Mouse (Mus musculus): ENCODE data around the gene Scrn1. TPM values are rescaled to one million over a fixed set of nuclear protein-coding genes. Genes with fewer than 3 reads are reported as not detected.

Scrn1 gene
- polyA plus RNA-seq, 1 experiment: 25.5 TPM

DNA sequence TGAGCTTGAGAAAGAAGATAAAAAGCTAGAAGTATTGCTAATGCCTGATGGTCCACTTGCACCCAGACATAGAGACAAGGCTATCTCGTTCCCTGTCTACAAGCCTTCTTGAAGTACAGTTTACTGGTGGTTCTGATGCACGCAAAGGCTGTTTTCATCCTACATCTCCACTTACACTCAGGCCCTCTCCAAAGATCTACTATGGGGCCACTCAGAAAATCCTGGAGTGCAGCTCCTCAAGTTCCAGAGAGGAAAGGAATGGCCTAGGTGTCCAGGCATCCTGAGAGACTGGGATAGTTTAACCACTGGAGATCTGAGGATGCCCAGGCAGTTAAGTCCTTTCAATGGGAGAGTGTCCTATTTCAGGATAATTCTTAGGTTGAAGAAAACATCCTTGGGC, 24.4 kb upstream of the Scrn1 start:
- Histone ChIP-seq H3ac (ENCODE audit: control insufficient read depth, insufficient read length) (no peak overlapping the region), H3K4me3 (no peak overlapping the region), H3K79me2 (ENCODE audit: control insufficient read depth, insufficient read depth) (no peaks in the 10 kb centered on the region), H3K36me3 (ENCODE audit: control insufficient read depth, insufficient read depth) (no peaks in the 10 kb centered on the region), H3K4me2 (ENCODE audit: low read depth) (no peak overlapping the region), H3K27me3 (ENCODE audit: control insufficient read depth, insufficient read depth, insufficient read length) (no peaks in the 10 kb centered on the region)
- no peak for TF ChIP-seq USF1 (IDR thresholded peaks at IDR 0.05; ENCODE audit: low read depth)
- TF ChIP-seq MYOG (IDR thresholded peaks at IDR 0.05; ENCODE audit: control insufficient read depth in 1 of 3, insufficient read depth in 1 of 3, insufficient read length in 2 of 3, low read depth in 2 of 3): no peak
- no peak for TF ChIP-seq SRF (IDR thresholded peaks at IDR 0.05; ENCODE audit: control insufficient read depth, insufficient read length, low read depth)
- no peak for TF ChIP-seq CEBPB (IDR thresholded peaks at IDR 0.05; ENCODE audit: insufficient read depth, poor library complexity, severe bottlenecking)
- no peak for TF ChIP-seq REST (IDR thresholded peaks at IDR 0.05; ENCODE audit: insufficient read depth, insufficient read length)
- no peak for TF ChIP-seq E2F4 (IDR thresholded peaks at IDR 0.05; ENCODE audit: insufficient read depth)
- no peak for TF ChIP-seq POLR2AphosphoS2 (IDR thresholded peaks at IDR 0.05; ENCODE audit: insufficient read length, low read depth)

DNA sequence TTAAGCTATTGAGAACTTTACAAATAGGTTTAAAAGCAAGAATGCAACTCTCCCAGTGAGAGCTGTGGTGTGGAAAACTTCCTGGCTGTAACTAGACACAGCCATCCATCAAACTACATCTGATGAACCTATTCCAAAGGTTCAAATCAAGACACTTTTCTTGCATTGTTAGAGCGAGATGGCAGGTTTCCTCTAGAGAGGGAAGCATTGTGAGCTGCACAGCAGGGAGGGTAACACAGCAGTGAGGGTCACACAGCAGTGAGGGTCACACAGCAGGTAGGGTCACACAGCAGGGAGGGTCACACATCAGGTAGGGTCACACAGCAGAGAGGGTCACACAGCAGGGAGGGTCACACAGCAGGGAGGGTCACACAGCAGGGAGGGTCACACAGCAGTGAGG, 21.9 kb upstream of the Scrn1 start:
- no peak overlapping the region for H3K4me3 ChIP-seq
- TF ChIP-seq E2F4 (IDR thresholded peaks at IDR 0.05; ENCODE audit: insufficient read depth): no peak
- no peak for TF ChIP-seq USF1 (IDR thresholded peaks at IDR 0.05; ENCODE audit: low read depth)
- no peak for TF ChIP-seq TCF3 (IDR thresholded peaks at IDR 0.05; ENCODE audit: insufficient read length, low read depth)
- TF ChIP-seq POLR2AphosphoS2 (IDR thresholded peaks at IDR 0.05; ENCODE audit: insufficient read length, low read depth): no peak
- no peak for TF ChIP-seq MAX (IDR thresholded peaks at IDR 0.05; ENCODE audit: low read depth)
- TF ChIP-seq MYOD1 (IDR thresholded peaks at IDR 0.05; ENCODE audit: control insufficient read depth in 1 of 3, insufficient read length in 2 of 3, low read depth in 2 of 3): no peak
- no peaks in the 10 kb centered on the region for H3K36me3 ChIP-seq (ENCODE audit: control insufficient read depth, insufficient read depth)
- no peak overlapping the region for H3ac ChIP-seq (ENCODE audit: control insufficient read depth, insufficient read length)
- H3K4me2 ChIP-seq (ENCODE audit: low read depth): no peak overlapping the region
- H3K79me2 ChIP-seq (ENCODE audit: control insufficient read depth, insufficient read depth): no peaks in the 10 kb centered on the region
- no peaks in the 10 kb centered on the region for H3K27me3 ChIP-seq (ENCODE audit: control insufficient read depth, insufficient read depth, insufficient read length)

DNA sequence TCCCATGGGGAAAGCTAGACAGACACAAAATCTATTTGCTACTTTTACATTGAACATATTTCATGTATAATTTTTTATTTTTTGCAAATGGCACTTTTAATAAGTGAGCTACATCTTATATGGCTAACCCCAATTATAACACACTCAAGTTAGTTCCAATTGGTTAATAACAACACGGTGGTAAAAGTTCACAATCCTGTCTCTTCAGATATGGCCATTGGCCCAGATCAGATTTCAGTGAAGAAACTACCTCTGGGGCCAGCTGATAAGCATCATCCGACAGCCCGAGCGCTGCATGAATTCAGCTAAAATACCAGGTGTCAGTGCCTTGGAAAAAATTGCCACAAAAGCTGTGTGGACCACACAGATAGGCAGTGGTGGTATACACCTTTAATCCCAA, 21.4 kb upstream of the Scrn1 start:
- H3ac ChIP-seq (ENCODE audit: control insufficient read depth, insufficient read length): no peak overlapping the region
- no peak overlapping the region for H3K4me2 ChIP-seq (ENCODE audit: low read depth)
- H3K4me3 ChIP-seq: no peak overlapping the region
- TF ChIP-seq E2F4 (IDR thresholded peaks at IDR 0.05; ENCODE audit: insufficient read depth): no peak
- TF ChIP-seq POLR2AphosphoS2 (IDR thresholded peaks at IDR 0.05; ENCODE audit: insufficient read length, low read depth): no peak
- no peak for TF ChIP-seq MYOD1 (IDR thresholded peaks at IDR 0.05; ENCODE audit: control insufficient read depth in 1 of 3, insufficient read length in 2 of 3, low read depth in 2 of 3)
- TF ChIP-seq POLR2A (IDR thresholded peaks at IDR 0.05; ENCODE audit: insufficient read length, low read depth): no peak
- no peak for TF ChIP-seq MYOG (IDR thresholded peaks at IDR 0.05; ENCODE audit: control insufficient read depth in 1 of 3, insufficient read depth in 1 of 3, insufficient read length in 2 of 3, low read depth in 2 of 3)
- TF ChIP-seq MAX (IDR thresholded peaks at IDR 0.05; ENCODE audit: low read depth): no peak
- TF ChIP-seq TCF3 (IDR thresholded peaks at IDR 0.05; ENCODE audit: insufficient read length, low read depth): no peak
- no peak for TF ChIP-seq REST (IDR thresholded peaks at IDR 0.05; ENCODE audit: insufficient read depth, insufficient read length)
- no peak for TF ChIP-seq CEBPB (IDR thresholded peaks at IDR 0.05; ENCODE audit: insufficient read depth, poor library complexity, severe bottlenecking)
- TF ChIP-seq SRF (IDR thresholded peaks at IDR 0.05; ENCODE audit: control insufficient read depth, insufficient read length, low read depth): no peak
- TF ChIP-seq USF1 (IDR thresholded peaks at IDR 0.05; ENCODE audit: low read depth): no peak
- no peak for TF ChIP-seq TCF12 (IDR thresholded peaks at IDR 0.05; ENCODE audit: insufficient read depth, poor library complexity, severe bottlenecking)
- no peaks in the 10 kb centered on the region for H3K79me2 ChIP-seq (ENCODE audit: control insufficient read depth, insufficient read depth)
- no peaks in the 10 kb centered on the region for H3K36me3 ChIP-seq (ENCODE audit: control insufficient read depth, insufficient read depth)
- H3K27me3 ChIP-seq (ENCODE audit: control insufficient read depth, insufficient read depth, insufficient read length): no peaks in the 10 kb centered on the region

DNA sequence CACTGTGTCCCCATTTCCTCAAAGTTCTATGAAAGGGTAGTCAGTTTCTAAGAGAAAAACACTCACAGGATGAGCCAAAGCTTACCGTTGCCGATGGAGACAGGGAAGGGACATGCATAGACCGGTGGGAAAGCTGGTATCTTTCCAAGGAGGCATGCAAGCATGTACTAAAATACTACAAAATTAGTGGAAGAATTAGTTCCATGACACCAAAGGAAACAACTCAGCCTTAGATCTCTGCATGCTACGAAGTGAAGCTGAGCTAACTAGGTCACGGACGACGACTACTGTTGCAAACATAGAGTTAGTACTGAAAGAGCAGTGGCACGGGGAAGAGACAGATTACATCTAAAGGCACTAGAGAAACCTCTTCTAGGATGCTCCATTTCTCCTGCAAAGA, 20.6 kb upstream of the Scrn1 start:
- Histone ChIP-seq H3K36me3 (ENCODE audit: control insufficient read depth, insufficient read depth) (no peaks in the 10 kb centered on the region), H3K4me2 (ENCODE audit: low read depth) (no peak overlapping the region), H3K79me2 (ENCODE audit: control insufficient read depth, insufficient read depth) (no peaks in the 10 kb centered on the region), H3ac (ENCODE audit: control insufficient read depth, insufficient read length) (no peak overlapping the region), H3K4me3 (no peak overlapping the region), H3K27me3 (ENCODE audit: control insufficient read depth, insufficient read depth, insufficient read length) (no peaks in the 10 kb centered on the region)
- TF ChIP-seq SRF (IDR thresholded peaks at IDR 0.05; ENCODE audit: control insufficient read depth, insufficient read length, low read depth) (no peak), TCF3 (IDR thresholded peaks at IDR 0.05; ENCODE audit: insufficient read length, low read depth) (no peak)

DNA sequence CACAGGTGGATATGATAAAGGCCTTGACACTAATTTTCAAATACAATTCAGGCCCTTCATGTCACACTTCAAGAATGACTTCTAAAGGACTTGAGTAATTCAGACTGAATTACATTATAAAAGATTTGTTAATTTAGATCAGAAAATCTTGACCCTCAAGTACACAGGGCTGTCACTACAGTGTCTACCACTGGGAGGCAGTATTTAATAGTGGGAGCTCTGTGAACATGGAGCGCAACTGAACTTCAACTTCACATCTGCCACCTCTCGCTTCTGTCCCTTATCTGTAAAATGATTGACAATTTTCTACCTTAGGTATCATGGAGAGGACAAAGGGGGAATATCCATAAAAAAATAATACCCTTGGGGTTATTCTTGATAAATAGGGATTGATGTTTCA, 19.9 kb upstream of the Scrn1 start:
- no peak overlapping the region for H3K4me2 ChIP-seq (ENCODE audit: low read depth)
- H3ac ChIP-seq (ENCODE audit: control insufficient read depth, insufficient read length): no peak overlapping the region
- TF ChIP-seq CEBPB (IDR thresholded peaks at IDR 0.05; ENCODE audit: insufficient read depth, poor library complexity, severe bottlenecking) (no peak), MYOG (IDR thresholded peaks at IDR 0.05; ENCODE audit: control insufficient read depth in 1 of 3, insufficient read depth in 1 of 3, insufficient read length in 2 of 3, low read depth in 2 of 3) (no peak), E2F4 (IDR thresholded peaks at IDR 0.05; ENCODE audit: insufficient read depth) (no peak), POLR2AphosphoS2 (IDR thresholded peaks at IDR 0.05; ENCODE audit: insufficient read length, low read depth) (no peak), REST (IDR thresholded peaks at IDR 0.05; ENCODE audit: insufficient read depth, insufficient read length) (no peak), MYOD1 (IDR thresholded peaks at IDR 0.05; ENCODE audit: control insufficient read depth in 1 of 3, insufficient read length in 2 of 3, low read depth in 2 of 3) (no peak), TCF3 (IDR thresholded peaks at IDR 0.05; ENCODE audit: insufficient read length, low read depth) (no peak), USF1 (IDR thresholded peaks at IDR 0.05; ENCODE audit: low read depth) (no peak), MAX (IDR thresholded peaks at IDR 0.05; ENCODE audit: low read depth) (no peak), TCF12 (IDR thresholded peaks at IDR 0.05; ENCODE audit: insufficient read depth, poor library complexity, severe bottlenecking) (no peak), SRF (IDR thresholded peaks at IDR 0.05; ENCODE audit: control insufficient read depth, insufficient read length, low read depth) (no peak), POLR2A (IDR thresholded peaks at IDR 0.05; ENCODE audit: insufficient read length, low read depth) (no peak)
- H3K79me2 ChIP-seq (ENCODE audit: control insufficient read depth, insufficient read depth): no peaks in the 10 kb centered on the region
- H3K4me3 ChIP-seq: no peak overlapping the region
- no peaks in the 10 kb centered on the region for H3K36me3 ChIP-seq (ENCODE audit: control insufficient read depth, insufficient read depth)
- no peaks in the 10 kb centered on the region for H3K27me3 ChIP-seq (ENCODE audit: control insufficient read depth, insufficient read depth, insufficient read length)
